ENCODE assay signal across 8 mouse cellular contexts in the genomic region with DNA sequence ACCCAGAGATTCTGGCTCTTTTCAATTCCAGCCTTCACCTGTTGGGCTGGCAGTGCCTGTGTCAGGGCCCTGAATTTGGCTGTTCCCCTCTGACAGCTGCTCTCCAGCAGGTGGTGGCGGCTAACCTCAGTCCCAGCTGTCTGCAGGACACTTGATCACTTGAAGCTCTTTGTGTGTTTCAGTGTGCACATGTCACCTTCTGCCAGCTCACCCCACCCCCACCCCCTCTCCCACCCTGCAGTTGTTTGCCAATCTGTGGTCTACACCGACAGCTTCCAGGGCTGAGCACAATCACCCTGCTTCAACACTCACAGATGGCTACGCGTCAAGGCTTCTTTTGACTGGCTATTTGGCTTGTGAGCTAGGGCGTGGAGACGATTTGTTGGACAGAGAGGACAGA.
DNase-seq lines count a peak whose midpoint lies in the region; ATAC-seq lines count a peak whose summit lies in the region.

No protein-coding gene starts in this region.

- H3K4me3 ChIP-seq in lung, embryonic 16.5 days (ENCODE audit: low read length) = no peak overlapping the region
- no peak overlapping the region for H3K4me3 ChIP-seq in embryonic facial prominence, embryonic 12.5 days
- H3K4me3 ChIP-seq in stomach, embryonic 14.5 days (ENCODE audit: low read depth, low read length) = no peak overlapping the region

- no peak overlapping the region for H3K27ac ChIP-seq in lung, embryonic 16.5 days (ENCODE audit: low read length)
- H3K27ac ChIP-seq in embryonic facial prominence, embryonic 12.5 days = no peak overlapping the region
- no peak overlapping the region for H3K27ac ChIP-seq in stomach, embryonic 14.5 days (ENCODE audit: low read length)

- H3K36me3 ChIP-seq in lung, embryonic 16.5 days (ENCODE audit: control insufficient read depth, insufficient read depth, low read length) = no peaks in the 10 kb centered on the region
- H3K36me3 ChIP-seq in embryonic facial prominence, embryonic 12.5 days = no peaks in the 10 kb centered on the region
- no peaks in the 10 kb centered on the region for H3K36me3 ChIP-seq in stomach, embryonic 14.5 days (ENCODE audit: control insufficient read depth, insufficient read depth, low read length)

- no peaks in the 10 kb centered on the region for H3K27me3 ChIP-seq in lung, embryonic 16.5 days (ENCODE audit: control insufficient read depth, insufficient read depth, low read depth, low read length)
- peaks cover 7% of the 10 kb centered on the region; the same call in 1 of the 2 replicates for H3K27me3 ChIP-seq in embryonic facial prominence, embryonic 12.5 days
- no peaks in the 10 kb centered on the region for H3K27me3 ChIP-seq in stomach, embryonic 14.5 days (ENCODE audit: control insufficient read depth, insufficient read depth, low read length)

- DNase-seq in lung, postnatal 10 days = no peak
- DNase-seq in layer of hippocampus, postnatal 10 days (ENCODE audit: low spot score in 2 of 2) = peak; percentile 31 to 39
- no peak for DNase-seq in adrenal gland, adult 8-10 months
- DNase-seq in urinary bladder, postnatal 10 days (ENCODE audit: low spot score) = no peak
- DNase-seq in right cerebral cortex, postnatal 14 days = no peak

- peak; percentile 43; the same call in 1 of the 2 replicates for ATAC-seq in lung, embryonic 16.5 days (ENCODE audit: low read depth)
- ATAC-seq in embryonic facial prominence, embryonic 12.5 days (ENCODE audit: insufficient number of reproducible peaks, insufficient read depth, low FRiP score, low TSS enrichment) = 0 out of 2 replicates have a peak, but pooled peaks have one; percentile 41
- peak; percentile 10; the same call in 1 of the 2 replicates for ATAC-seq in stomach, embryonic 14.5 days (ENCODE audit: insufficient number of reproducible peaks, insufficient read depth, low FRiP score, low read depth)

- no peaks in the 10 kb centered on the region for H3K9me3 ChIP-seq in lung, embryonic 16.5 days (ENCODE audit: control insufficient read depth, low read length)
- H3K9me3 ChIP-seq in embryonic facial prominence, embryonic 12.5 days = no peaks in the 10 kb centered on the region
- no peaks in the 10 kb centered on the region for H3K9me3 ChIP-seq in stomach, embryonic 14.5 days (ENCODE audit: control insufficient read depth, low read depth, low read length)

- H3K9ac ChIP-seq in lung, embryonic 16.5 days (ENCODE audit: low read length) = no peak overlapping the region
- H3K9ac ChIP-seq in embryonic facial prominence, embryonic 12.5 days = no peak overlapping the region
- no peak overlapping the region for H3K9ac ChIP-seq in stomach, embryonic 14.5 days (replicated peaks; ENCODE audit: low read depth, low read length)

- 47% methylated on average over 6 of the region's 6 CpGs for WGBS in lung, embryonic 16.5 days
- 47% methylated on average over 6 of the region's 6 CpGs for WGBS in embryonic facial prominence, embryonic 12.5 days
- WGBS in stomach, embryonic 14.5 days = 63% methylated on average over 6 of the region's 6 CpGs

- no peak overlapping the region for H3K4me2 ChIP-seq in lung, embryonic 16.5 days (ENCODE audit: low read depth, low read length)
- H3K4me2 ChIP-seq in embryonic facial prominence, embryonic 12.5 days (replicated peaks) = no peak overlapping the region
- no peak overlapping the region for H3K4me2 ChIP-seq in stomach, embryonic 14.5 days (replicated peaks; ENCODE audit: low read depth, low read length)

- H3K4me1 ChIP-seq in lung, embryonic 16.5 days (replicated peaks; ENCODE audit: control insufficient read depth, insufficient read depth, low read length) = no peaks in the 10 kb centered on the region
- no peaks in the 10 kb centered on the region for H3K4me1 ChIP-seq in embryonic facial prominence, embryonic 12.5 days
- H3K4me1 ChIP-seq in stomach, embryonic 14.5 days (ENCODE audit: control insufficient read depth, insufficient read depth, low read length) = no peaks in the 10 kb centered on the region

Comparison
In these comparisons a context has a peak if more than half of its experiments do, and no peak if none do; other contexts are left out.
1. DNase-seq: peak in layer of hippocampus, postnatal 10 days (2 of 2); none in lung, postnatal 10 days (single experiment), adrenal gland, adult 8-10 months (single experiment), urinary bladder, postnatal 10 days (single experiment) and right cerebral cortex, postnatal 14 days (single experiment).
2. Peak in every context shown above with its lines, with median percentiles within 50 percentile points of each other: ATAC-seq.